Mouse (Mus musculus): Measurements from ENCODE around the gene Ltbp3.

GRCm38 (mm10) chr19:5695849-5696462 lies 44.7 kb upstream of the Ltbp3 start:
- no peak for TF ChIP-seq CTCF (IDR thresholded peaks at IDR 0.05; ENCODE audit: low read depth)
- no peak for TF ChIP-seq EP300 (IDR thresholded peaks at IDR 0.05; ENCODE audit: low read depth)

All from liver, postnatal 0 days (tissue).